Mouse (Mus musculus) hindbrain, postnatal 0 days (tissue): ENCODE results near the gene Tmem127. TPM values are rescaled to one million over a fixed set of nuclear protein-coding genes. Genes with fewer than 3 reads are reported as not detected.

Experiments
- ATAC-seq: fragments of 200-750 bp; cut with Nextera tagmentation; 2 replicates; pipeline ENCODE4 v1.8.0; 2017; ENCODE audit warnings: mild to moderate bottlenecking, moderate TSS enrichment, moderate library complexity
- DNase-seq: peaks from one replicate; pipeline ENCODE4 v3.0.0-alpha.2; 2015; ENCODE audit warnings: low spot score
- H3K27ac ChIP-seq: fragments of 300-500 bp; sonication (generic); 2 replicates; pipeline ENCODE4 v1.5.1; 2014; ENCODE audit warnings: mild to moderate bottlenecking
- H3K27me3 ChIP-seq: fragments of 300-500 bp; sonication (generic); 2 replicates; pipeline ENCODE4 v1.6.1; 2014; ENCODE audit warnings: low read length, mixed read lengths; ENCODE audit not compliant: insufficient read depth
- H3K36me3 ChIP-seq: fragments of 300-500 bp; sonication (generic); 2 replicates; pipeline ENCODE4 v1.6.1; 2014; ENCODE audit warnings: low read length, mixed read lengths; ENCODE audit not compliant: insufficient read depth
- H3K4me1 ChIP-seq: fragments of 300-500 bp; sonication (generic); 2 replicates; pipeline ENCODE4 v1.6.1; 2014; ENCODE audit warnings: antibody characterized with exemption, low read length, mixed read lengths; ENCODE audit not compliant: insufficient read depth
- H3K4me2 ChIP-seq: fragments of 300-500 bp; sonication (generic); 2 replicates; pipeline ENCODE4 v1.6.1; 2014; ENCODE audit warnings: low read depth, mild to moderate bottlenecking, low read length, moderate library complexity, mixed read lengths
- H3K4me3 ChIP-seq: fragments of 300-500 bp; sonication (generic); 2 replicates; pipeline ENCODE4 v1.5.1; 2014; ENCODE audit warnings: low read length
- H3K9ac ChIP-seq: fragments of 300-500 bp; sonication (generic); replicated peaks from 2 replicates; pipeline ENCODE4 v1.6.1; 2014; ENCODE audit warnings: mild to moderate bottlenecking, low read length, moderate library complexity, mixed read lengths
- H3K9me3 ChIP-seq: fragments of 300-500 bp; sonication (generic); 2 replicates; pipeline ENCODE4 v1.6.1; 2016; ENCODE audit warnings: low read length, mixed read lengths
- CTCF ChIP-seq: IDR thresholded peaks from 2 replicates; pipeline ENCODE4 v1.5.1; 2016; ENCODE audit warnings: antibody characterized with exemption, control low read depth, low read depth
- WGBS: fragments of 180-500 bp; shearing (Covaris S2); extraction: QIAGEN DNeasy Blood & Tissue Kit; methylation state at CpG from one replicate; pipeline ENCODE4 v1.1.7; 2014; 5-methylcytosine and 5-hydroxymethylcytosine counted together
- polyA plus RNA-seq: library from polyadenylated mRNA; unstranded; fragments of >200 nt; fragmentation: Nextera tagmentation; extraction: Ambion mirVana; gene quantifications from 2 replicates; pipeline ENCODE4 v1.2.1, GENCODE M21; 2015
- total RNA-seq: library from RNA; depleted of rRNA; stranded (reverse); fragments of >200 nt; gene quantifications from 2 replicates; pipeline ENCODE4 v1.2.3, GENCODE M21; 2014; rRNA removed

Tmem127 gene
- total and polyA plus RNA-seq, 2 experiments from 2014 or later = 76.1 to 169 TPM

GRCm38 (mm10) chr2:127310246-127310645, 62.5 kb downstream of the Tmem127 start:
- DNase-seq (no peak), ATAC-seq (no peak)
- H3K9me3 ChIP-seq = no peaks in the 10 kb centered on the region

GRCm38 (mm10) chr2:127310685-127311084, 63.0 kb downstream of the Tmem127 start:
- H3K36me3 ChIP-seq = no peaks in the 10 kb centered on the region
- no peak overlapping the region for H3K27ac ChIP-seq
- H3K9me3 ChIP-seq = no peaks in the 10 kb centered on the region
- no peak for TF ChIP-seq CTCF
- H3K4me3 ChIP-seq = no peak overlapping the region
- no peaks in the 10 kb centered on the region for H3K4me1 ChIP-seq
- DNase-seq = no peak
- ATAC-seq = no peak
- no peak overlapping the region for H3K4me2 ChIP-seq
- H3K9ac ChIP-seq = no peak overlapping the region
- H3K27me3 ChIP-seq = no peaks in the 10 kb centered on the region
- WGBS = 94% methylated on average over 7 of the region's 7 CpGs

More at GRCm38 (mm10) chr2:127310246-127310645, 62.5 kb downstream of the Tmem127 start:
- no peaks in the 10 kb centered on the region for H3K36me3 ChIP-seq
- WGBS = 64% methylated on average over 2 of the region's 2 CpGs
- H3K9ac ChIP-seq = no peak overlapping the region
- no peak overlapping the region for H3K4me3 ChIP-seq
- no peaks in the 10 kb centered on the region for H3K27me3 ChIP-seq
- H3K4me1 ChIP-seq = no peaks in the 10 kb centered on the region
- no peak for TF ChIP-seq CTCF
- H3K4me2 ChIP-seq = no peak overlapping the region
- no peak overlapping the region for H3K27ac ChIP-seq

Other genes with a start within 250 kb of the Tmem127 start
- gene Ap4e1, start 239.2 kb upstream of the Tmem127 start, total RNA-seq = 9.5 and 10.1 TPM in 2 replicates
- gene Ap4e1, start 239.2 kb upstream of the Tmem127 start, polyA plus RNA-seq = 5.9 and 7.4 TPM in 2 replicates
- 6.8 and 9.3 TPM in 2 replicates for gene Blvra, start 177.2 kb upstream of the Tmem127 start, total RNA-seq
- gene Blvra, start 177.2 kb upstream of the Tmem127 start, polyA plus RNA-seq = 26.5 and 33.4 TPM in 2 replicates
- 13.7 and 15.9 TPM in 2 replicates for gene Ncaph, start 114.0 kb upstream of the Tmem127 start, total RNA-seq
- 13.0 and 15.6 TPM in 2 replicates for gene Ncaph, start 114.0 kb upstream of the Tmem127 start, polyA plus RNA-seq
- 11.5 and 14.6 TPM in 2 replicates for gene Itpripl1, start 104.5 kb upstream of the Tmem127 start, total RNA-seq
- gene Itpripl1, start 104.5 kb upstream of the Tmem127 start, polyA plus RNA-seq = 11.0 and 12.4 TPM in 2 replicates
- gene 1810024B03Rik, start 39.6 kb upstream of the Tmem127 start, total RNA-seq = 0.11 and 0.26 TPM in 2 replicates
- 1.6 and 1.7 TPM in 2 replicates for gene 1810024B03Rik, start 39.6 kb upstream of the Tmem127 start, polyA plus RNA-seq
- gene Snrnp200, start 39.5 kb upstream of the Tmem127 start, total RNA-seq = 99.2 and 102 TPM in 2 replicates
- gene Snrnp200, start 39.5 kb upstream of the Tmem127 start, polyA plus RNA-seq = 29.6 and 31.7 TPM in 2 replicates
- gene Ciao1, start 92 bp upstream of the Tmem127 start, total RNA-seq = 53.0 and 56.1 TPM in 2 replicates
- 30.0 and 35.3 TPM in 2 replicates for gene Ciao1, start 92 bp upstream of the Tmem127 start, polyA plus RNA-seq
- gene Stard7, start 22.3 kb downstream of the Tmem127 start, total RNA-seq = 142 and 146 TPM in 2 replicates
- gene Stard7, start 22.3 kb downstream of the Tmem127 start, polyA plus RNA-seq = 92.3 and 94.3 TPM in 2 replicates
- 8.7 and 14.3 TPM in 2 replicates for gene Dusp2, start 88.3 kb downstream of the Tmem127 start, total RNA-seq
- gene Dusp2, start 88.3 kb downstream of the Tmem127 start, polyA plus RNA-seq = 19.4 and 19.9 TPM in 2 replicates
- not detected in 2 replicates for gene Astl, start 90.7 kb downstream of the Tmem127 start, total RNA-seq
- gene Astl, start 90.7 kb downstream of the Tmem127 start, polyA plus RNA-seq = not detected in 2 replicates
- 0.47 and 0.99 TPM in 2 replicates for gene Adra2b, start 115.3 kb downstream of the Tmem127 start, total RNA-seq
- 0.89 and 1.1 TPM in 2 replicates for gene Adra2b, start 115.3 kb downstream of the Tmem127 start, polyA plus RNA-seq
- 0.42 TPM in 1 of 2 replicates, not detected in the other for gene Gpat2, start 177.3 kb downstream of the Tmem127 start, total RNA-seq
- gene Gpat2, start 177.3 kb downstream of the Tmem127 start, polyA plus RNA-seq = 0.21 and 0.28 TPM in 2 replicates
- 29.4 and 44.4 TPM in 2 replicates for gene Fahd2a, start 196.7 kb downstream of the Tmem127 start, total RNA-seq
- 33.6 and 34.0 TPM in 2 replicates for gene Fahd2a, start 196.7 kb downstream of the Tmem127 start, polyA plus RNA-seq